Mouse (Mus musculus): ENCODE measurements around the gene Sh3bp1. TPM values are rescaled to one million over a fixed set of nuclear protein-coding genes. Genes with fewer than 3 reads are reported as not detected.

Sh3bp1 gene
- total and polyA plus RNA-seq, 2 experiments from 2014 or later, result 6.4 to 9.8 TPM

DNA sequence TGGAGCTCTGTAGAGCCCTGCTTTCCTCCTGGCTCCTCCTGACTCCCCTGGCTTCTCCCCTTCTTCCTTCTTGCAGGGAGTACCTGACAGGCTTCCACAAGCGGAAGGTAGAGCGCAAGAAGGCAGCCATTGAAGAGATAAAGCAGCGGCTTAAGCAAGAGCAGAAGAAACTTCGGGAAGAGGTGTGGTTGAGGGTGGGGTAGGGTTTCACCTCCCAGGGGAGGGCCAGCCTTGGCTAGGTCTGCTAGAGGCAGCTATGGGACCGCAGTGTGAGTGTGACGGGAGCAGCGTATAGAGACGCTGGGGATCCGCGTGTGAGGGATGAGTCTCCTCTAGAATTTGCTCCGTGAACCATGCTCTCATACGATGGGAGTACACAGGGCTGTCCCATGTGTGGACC lies 36.8 kb downstream of the Sh3bp1 start:
- no peak for DNase-seq (ENCODE audit: low spot score)
- no peak for ATAC-seq (ENCODE audit: insufficient read depth, low read depth)

DNA sequence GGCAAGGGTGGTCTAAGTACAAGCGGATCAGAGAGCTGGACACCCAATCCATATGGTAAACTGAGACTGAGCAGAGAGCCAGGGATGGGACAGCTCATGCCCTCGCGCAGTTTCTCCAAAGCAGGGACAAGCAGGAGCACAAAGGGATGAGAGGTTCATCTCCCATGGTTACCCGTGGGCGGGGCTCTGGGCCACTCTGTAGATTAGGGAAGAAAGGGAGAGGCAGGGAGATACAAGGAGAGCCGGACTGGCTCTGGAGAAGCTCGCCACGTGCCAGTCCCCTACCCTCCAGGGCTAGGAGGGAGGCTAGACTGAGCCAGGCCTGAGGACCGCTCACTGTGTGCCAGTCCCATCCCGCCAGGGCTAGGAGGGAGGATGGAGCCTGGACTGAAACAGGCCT lies 37.7 kb downstream of the Sh3bp1 start:
- no peak for DNase-seq (ENCODE audit: low spot score)
- H3K27me3 ChIP-seq (ENCODE audit: control insufficient read depth, insufficient read depth, low read length), result no peaks in the 10 kb centered on the region
- H3K27ac ChIP-seq (ENCODE audit: low read depth), result no peak overlapping the region
- TF ChIP-seq CTCF (IDR thresholded peaks at IDR 0.05; ENCODE audit: low read depth) (no peak), EP300 (IDR thresholded peaks at IDR 0.05; ENCODE audit: low read depth) (no peak)
- no peak overlapping the region for H3K4me3 ChIP-seq (ENCODE audit: low read depth, low read length)
- no peak overlapping the region for H3K4me2 ChIP-seq (ENCODE audit: low read depth, low read length)
- ATAC-seq (ENCODE audit: insufficient read depth, low read depth), result no peak
- no peak overlapping the region for H3K9ac ChIP-seq (replicated peaks; ENCODE audit: low read depth, low read length)
- H3K36me3 ChIP-seq (replicated peaks; ENCODE audit: control insufficient read depth, insufficient read depth, low read length), result peaks cover 44% of the 10 kb centered on the region
- H3K4me1 ChIP-seq (ENCODE audit: control insufficient read depth, insufficient read depth), result peaks cover 7% of the 10 kb centered on the region; the same call in 1 of the 2 replicates
- no peaks in the 10 kb centered on the region for H3K9me3 ChIP-seq (replicated peaks; ENCODE audit: control insufficient read depth, low read length)
- WGBS, result 88% methylated on average over 10 of the region's 10 CpGs

More for the DNA sequence above, 36.8 kb downstream of the Sh3bp1 start:
- TF ChIP-seq CTCF (IDR thresholded peaks at IDR 0.05; ENCODE audit: low read depth) (no peak), EP300 (IDR thresholded peaks at IDR 0.05; ENCODE audit: low read depth) (no peak)
- H3K27me3 ChIP-seq (ENCODE audit: control insufficient read depth, insufficient read depth, low read length), result no peaks in the 10 kb centered on the region
- no peaks in the 10 kb centered on the region for H3K9me3 ChIP-seq (replicated peaks; ENCODE audit: control insufficient read depth, low read length)
- 84% methylated on average over 12 of the region's 12 CpGs for WGBS
- peaks cover 42% of the 10 kb centered on the region for H3K36me3 ChIP-seq (replicated peaks; ENCODE audit: control insufficient read depth, insufficient read depth, low read length)
- no peak overlapping the region for H3K4me3 ChIP-seq (ENCODE audit: low read depth, low read length)
- no peak overlapping the region for H3K4me2 ChIP-seq (ENCODE audit: low read depth, low read length)
- no peak overlapping the region for H3K9ac ChIP-seq (replicated peaks; ENCODE audit: low read depth, low read length)
- H3K27ac ChIP-seq (ENCODE audit: low read depth), result no peak overlapping the region
- peaks cover 7% of the 10 kb centered on the region; the same call in 1 of the 2 replicates for H3K4me1 ChIP-seq (ENCODE audit: control insufficient read depth, insufficient read depth)

DNA sequence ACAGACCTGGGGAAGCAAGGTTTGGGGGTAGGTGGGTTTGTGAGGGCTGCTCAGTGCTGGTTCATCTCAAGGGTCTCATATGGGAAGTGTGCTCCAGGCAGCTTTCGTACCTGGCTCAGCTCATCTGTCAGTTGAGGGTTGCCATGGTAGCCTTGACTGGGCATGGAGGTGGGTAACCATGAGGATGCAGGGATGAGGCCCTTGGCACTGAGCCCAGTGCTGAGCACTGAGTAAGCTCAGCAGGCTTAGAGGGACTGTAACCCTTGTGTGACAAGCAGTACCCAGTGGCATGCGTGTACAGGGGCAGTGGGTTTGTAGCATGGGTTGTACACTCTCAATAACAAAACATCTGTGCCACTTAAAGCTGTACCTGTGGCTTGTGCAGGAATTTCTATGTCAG lies 38.4 kb downstream of the Sh3bp1 start:
- peaks cover 9% of the 10 kb centered on the region; the same call in 1 of the 2 replicates for H3K4me1 ChIP-seq (ENCODE audit: control insufficient read depth, insufficient read depth)
- no peak for TF ChIP-seq EP300 (IDR thresholded peaks at IDR 0.05; ENCODE audit: low read depth)
- TF ChIP-seq CTCF (IDR thresholded peaks at IDR 0.05; ENCODE audit: low read depth), result no peak
- WGBS, result 84% methylated on average over 2 of the region's 2 CpGs

DNA sequence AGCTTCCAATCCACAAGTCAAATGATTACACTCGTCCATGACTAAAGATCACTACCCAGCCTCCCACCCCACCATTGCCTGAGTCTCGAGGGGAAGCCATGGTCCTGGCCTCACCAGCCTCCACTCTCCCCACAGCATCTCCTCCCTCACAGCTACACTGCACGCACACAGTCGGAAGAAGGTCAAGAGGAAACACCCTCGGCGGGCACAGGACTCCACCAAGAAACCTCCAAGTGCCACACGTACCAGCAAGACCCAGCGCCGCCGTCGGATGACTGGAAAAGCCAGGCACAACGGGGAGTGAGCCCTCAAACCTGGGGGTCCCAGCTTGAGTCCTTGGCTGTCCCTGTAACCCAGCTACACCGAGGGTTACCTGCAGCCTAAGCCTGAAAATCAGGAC lies 40.8 kb downstream of the Sh3bp1 start:
- Histone ChIP-seq H3K36me3 (replicated peaks; ENCODE audit: control insufficient read depth, insufficient read depth, low read length) (peaks cover 44% of the 10 kb centered on the region), H3K4me3 (ENCODE audit: low read depth, low read length) (no peak overlapping the region), H3K4me1 (ENCODE audit: control insufficient read depth, insufficient read depth) (peaks cover 9% of the 10 kb centered on the region; the same call in 1 of the 2 replicates), H3K9ac (replicated peaks; ENCODE audit: low read depth, low read length) (no peak overlapping the region), H3K4me2 (ENCODE audit: low read depth, low read length) (no peak overlapping the region), H3K27ac (ENCODE audit: low read depth) (no peak overlapping the region), H3K27me3 (ENCODE audit: control insufficient read depth, insufficient read depth, low read length) (no peaks in the 10 kb centered on the region), H3K9me3 (replicated peaks; ENCODE audit: control insufficient read depth, low read length) (no peaks in the 10 kb centered on the region)
- ATAC-seq (ENCODE audit: insufficient read depth, low read depth) (no peak), DNase-seq (ENCODE audit: low spot score) (no peak)
- TF ChIP-seq CTCF (IDR thresholded peaks at IDR 0.05; ENCODE audit: low read depth) (no peak), EP300 (IDR thresholded peaks at IDR 0.05; ENCODE audit: low read depth) (no peak)
- WGBS, result 89% methylated on average over 13 of the region's 13 CpGs

More for the DNA sequence above, 38.4 kb downstream of the Sh3bp1 start:
- no peak for DNase-seq (ENCODE audit: low spot score)
- Histone ChIP-seq H3K9me3 (replicated peaks; ENCODE audit: control insufficient read depth, low read length) (no peaks in the 10 kb centered on the region), H3K27ac (ENCODE audit: low read depth) (no peak overlapping the region), H3K9ac (replicated peaks; ENCODE audit: low read depth, low read length) (no peak overlapping the region), H3K36me3 (replicated peaks; ENCODE audit: control insufficient read depth, insufficient read depth, low read length) (peaks cover 44% of the 10 kb centered on the region), H3K27me3 (ENCODE audit: control insufficient read depth, insufficient read depth, low read length) (no peaks in the 10 kb centered on the region), H3K4me2 (ENCODE audit: low read depth, low read length) (no peak overlapping the region), H3K4me3 (ENCODE audit: low read depth, low read length) (no peak overlapping the region)
- no peak for ATAC-seq (ENCODE audit: insufficient read depth, low read depth)

DNA sequence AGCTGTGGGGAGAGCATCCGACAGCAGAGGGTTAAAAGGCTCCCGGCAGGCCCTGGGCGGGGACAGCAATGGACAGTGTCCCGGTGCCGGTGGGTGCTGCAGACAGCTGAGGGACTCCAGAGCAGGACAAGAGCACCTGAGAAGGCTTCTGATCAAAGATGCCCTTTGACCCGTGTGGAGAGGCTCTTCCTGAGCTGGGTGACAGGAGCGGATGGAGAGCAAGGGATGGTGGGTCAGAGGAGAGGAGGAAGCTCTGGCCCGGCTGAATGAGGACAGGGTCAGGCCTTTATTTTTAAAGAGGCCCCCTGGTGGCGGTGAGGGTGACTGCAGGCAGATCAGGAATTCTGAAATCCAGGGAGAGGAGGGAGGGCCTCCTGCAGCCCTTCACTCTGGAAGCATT lies 43.1 kb downstream of the Sh3bp1 start:
- H3K27me3 ChIP-seq (ENCODE audit: control insufficient read depth, insufficient read depth, low read length), result 0 out of 2 replicates have a peak, but pooled peaks cover 5% of the 10 kb centered on the region
- ATAC-seq (ENCODE audit: insufficient read depth, low read depth) (peak; percentile 66), DNase-seq (ENCODE audit: low spot score) (peak; percentile 75)
- peaks cover 39% of the 10 kb centered on the region for H3K36me3 ChIP-seq (replicated peaks; ENCODE audit: control insufficient read depth, insufficient read depth, low read length)
- peak overlapping the region; percentile 40 for H3K4me3 ChIP-seq (ENCODE audit: low read depth, low read length)
- no peak overlapping the region for H3K9ac ChIP-seq (replicated peaks; ENCODE audit: low read depth, low read length)
- H3K4me1 ChIP-seq (ENCODE audit: control insufficient read depth, insufficient read depth), result 0 out of 2 replicates have a peak, but pooled peaks cover 2% of the 10 kb centered on the region
- H3K4me2 ChIP-seq (ENCODE audit: low read depth, low read length), result peak overlapping the region; percentile 60
- H3K9me3 ChIP-seq (replicated peaks; ENCODE audit: control insufficient read depth, low read length), result no peaks in the 10 kb centered on the region
- no peak overlapping the region for H3K27ac ChIP-seq (ENCODE audit: low read depth)
- 2% methylated on average over 9 of the region's 9 CpGs for WGBS
- peak; percentile 74 for TF ChIP-seq CTCF (IDR thresholded peaks at IDR 0.05; ENCODE audit: low read depth)
- no peak for TF ChIP-seq EP300 (IDR thresholded peaks at IDR 0.05; ENCODE audit: low read depth)

DNA sequence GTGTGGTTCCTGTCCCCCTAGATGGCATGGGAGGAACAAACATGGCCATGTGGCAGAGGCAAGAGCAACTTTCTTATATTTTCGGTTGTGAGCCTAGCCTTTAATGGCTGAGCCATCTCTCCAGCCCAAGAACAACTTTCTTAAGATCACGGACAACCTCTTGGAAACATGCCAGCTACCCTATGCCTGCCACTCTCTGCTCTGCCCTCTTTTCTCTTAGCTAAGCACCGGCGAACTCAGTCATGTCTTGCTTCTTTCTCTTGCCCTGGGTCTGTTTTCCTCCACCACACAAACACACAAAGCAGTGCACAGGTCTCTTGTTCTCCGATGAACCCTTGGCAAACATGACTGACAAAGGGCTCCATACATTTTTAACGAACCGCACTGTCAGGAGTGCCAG lies 46.7 kb downstream of the Sh3bp1 start:
- H3K4me1 ChIP-seq (ENCODE audit: control insufficient read depth, insufficient read depth), result 0 out of 2 replicates have a peak, but pooled peaks cover 6% of the 10 kb centered on the region
- WGBS, result 71% methylated on average over 7 of the region's 7 CpGs
- no peak overlapping the region for H3K9ac ChIP-seq (replicated peaks; ENCODE audit: low read depth, low read length)
- H3K9me3 ChIP-seq (replicated peaks; ENCODE audit: control insufficient read depth, low read length), result no peaks in the 10 kb centered on the region
- H3K4me3 ChIP-seq (ENCODE audit: low read depth, low read length), result no peak overlapping the region
- H3K27ac ChIP-seq (ENCODE audit: low read depth), result no peak overlapping the region
- DNase-seq (ENCODE audit: low spot score) (no peak), ATAC-seq (ENCODE audit: insufficient read depth, low read depth) (no peak)
- no peak overlapping the region for H3K4me2 ChIP-seq (ENCODE audit: low read depth, low read length)
- H3K36me3 ChIP-seq (replicated peaks; ENCODE audit: control insufficient read depth, insufficient read depth, low read length), result peaks cover 3% of the 10 kb centered on the region; the same call in 1 of the 2 replicates
- no peak for TF ChIP-seq CTCF (IDR thresholded peaks at IDR 0.05; ENCODE audit: low read depth)
- TF ChIP-seq EP300 (IDR thresholded peaks at IDR 0.05; ENCODE audit: low read depth), result no peak
- 0 out of 2 replicates have a peak, but pooled peaks cover 5% of the 10 kb centered on the region for H3K27me3 ChIP-seq (ENCODE audit: control insufficient read depth, insufficient read depth, low read length)

Measured in heart, postnatal 0 days (tissue).